Mouse (Mus musculus): Measurements from ENCODE around the gene Hist1h2ao. TPM values are rescaled to one million over a fixed set of nuclear protein-coding genes. Genes with fewer than 3 reads are reported as not detected.
A peak's percentile ranks its signal among the peaks of the same experiment; 100 is the strongest.
"Not testable (repeated sequence)": the region's sequence is repeated elsewhere in the genome, so short reads cannot be mapped to it uniquely, and the experiment has no call there.

Hist1h2ao gene
- polyA plus RNA-seq, 1 experiment = 4,119 TPM

- not testable (repeated sequence) for H3K27me3 ChIP-seq (ENCODE audit: control insufficient read depth); H3K4me3 ChIP-seq (replicated peaks); H3K9me3 ChIP-seq (ENCODE audit: control insufficient read depth, low read length)
- Histone ChIP-seq H3K4me1 (ENCODE audit: control insufficient read depth) (peaks cover 15% of the 10 kb centered on the region), H3K36me3 (ENCODE audit: control insufficient read depth) (peaks cover 32% of the 10 kb centered on the region)
These were observed 10.0 kb downstream of the Hist1h2ao start for GRCm38 (mm10) chr13:21820082-21820890.

- peaks cover 28% of the 10 kb centered on the region for H3K36me3 ChIP-seq (ENCODE audit: control insufficient read depth)
- no peak overlapping the region for H3K4me3 ChIP-seq (replicated peaks)
- no peaks in the 10 kb centered on the region for H3K9me3 ChIP-seq (ENCODE audit: control insufficient read depth, low read length)
- TF ChIP-seq TAL1 (IDR thresholded peaks at IDR 0.05; ENCODE audit: low read length) (no peak), GATA1 (IDR thresholded peaks at IDR 0.05; ENCODE audit: low read length) (no peak)
- H3K4me1 ChIP-seq (ENCODE audit: control insufficient read depth) = peaks cover 26% of the 10 kb centered on the region
- no peaks in the 10 kb centered on the region for H3K27me3 ChIP-seq (ENCODE audit: control insufficient read depth)
These were observed 18.2 kb downstream of the Hist1h2ao start for GRCm38 (mm10) chr13:21828511-21828910.

DNA sequence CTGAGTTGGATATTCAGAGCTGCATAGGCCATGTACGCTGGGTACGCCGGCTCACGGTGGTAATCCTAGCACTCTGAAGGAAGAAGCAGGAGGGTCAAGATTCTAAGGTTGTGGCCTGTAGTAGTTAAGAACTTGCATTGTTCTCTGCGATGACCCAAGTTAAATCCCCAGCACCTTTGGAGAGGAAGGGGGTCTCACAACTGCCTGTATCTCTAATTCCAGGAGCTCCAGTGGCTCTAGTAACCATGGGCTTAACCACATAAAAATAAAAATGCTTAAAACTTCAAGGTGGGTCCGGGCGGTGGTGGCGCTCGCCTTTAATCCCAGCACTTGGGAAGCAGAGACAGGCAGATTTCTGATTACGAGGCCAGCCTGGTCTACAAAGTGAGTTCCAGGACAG is 20.1 kb downstream of the Hist1h2ao start:
- Histone ChIP-seq H3K4me1 (ENCODE audit: control insufficient read depth) (peaks cover 24% of the 10 kb centered on the region), H3K4me3 (replicated peaks) (peak overlapping the region; percentile 55), H3K27me3 (ENCODE audit: control insufficient read depth) (no peaks in the 10 kb centered on the region), H3K9me3 (ENCODE audit: control insufficient read depth, low read length) (no peaks in the 10 kb centered on the region), H3K36me3 (ENCODE audit: control insufficient read depth) (peaks cover 19% of the 10 kb centered on the region)
- TF ChIP-seq GATA1 (IDR thresholded peaks at IDR 0.05; ENCODE audit: low read length) (no peak), TAL1 (IDR thresholded peaks at IDR 0.05; ENCODE audit: low read length) (no peak)

GRCm38 (mm10) chr13:21831418-21832394 is 21.4 kb downstream of the Hist1h2ao start, which contains the start of gene Hist1h4n:
Gene Hist1h4n, minus strand, starts transcription at chr13:21832196.
- H3K9me3 ChIP-seq (ENCODE audit: control insufficient read depth, low read length); H3K27me3 ChIP-seq (ENCODE audit: control insufficient read depth); H3K36me3 ChIP-seq (ENCODE audit: control insufficient read depth): not testable (repeated sequence)
- peaks cover 19% of the 10 kb centered on the region for H3K4me1 ChIP-seq (ENCODE audit: control insufficient read depth)
- H3K4me3 ChIP-seq (replicated peaks) = peak within 1 kb of the TSS; percentile 56

- not testable (repeated sequence) for H3K36me3 ChIP-seq (ENCODE audit: control insufficient read depth); H3K9me3 ChIP-seq (ENCODE audit: control insufficient read depth, low read length); H3K27me3 ChIP-seq (ENCODE audit: control insufficient read depth); H3K4me3 ChIP-seq (replicated peaks)
- peaks cover 15% of the 10 kb centered on the region for H3K4me1 ChIP-seq (ENCODE audit: control insufficient read depth)
These were observed 23.2 kb downstream of the Hist1h2ao start, which contains the start of the genes Hist1h2ap and Hist1h2br for GRCm38 (mm10) chr13:21833461-21833860. Gene Hist1h2ap, minus strand, starts transcription at chr13:21833507. Gene Hist1h2br, plus strand, starts transcription at chr13:21833743.

GRCm38 (mm10) chr13:21840508-21840907 is 30.2 kb downstream of the Hist1h2ao start:
- not testable (repeated sequence) for H3K4me3 ChIP-seq (replicated peaks); H3K4me1 ChIP-seq (ENCODE audit: control insufficient read depth); H3K9me3 ChIP-seq (ENCODE audit: control insufficient read depth, low read length); H3K27me3 ChIP-seq (ENCODE audit: control insufficient read depth); H3K36me3 ChIP-seq (ENCODE audit: control insufficient read depth)

- not testable (repeated sequence) for H3K36me3 ChIP-seq (ENCODE audit: control insufficient read depth); H3K4me1 ChIP-seq (ENCODE audit: control insufficient read depth); H3K27me3 ChIP-seq (ENCODE audit: control insufficient read depth); H3K9me3 ChIP-seq (ENCODE audit: control insufficient read depth, low read length); H3K4me3 ChIP-seq (replicated peaks)
These were observed 36.1 kb downstream of the Hist1h2ao start for GRCm38 (mm10) chr13:21846356-21846755.

GRCm38 (mm10) chr13:21847883-21848282 is 37.6 kb downstream of the Hist1h2ao start:
- H3K4me1 ChIP-seq (ENCODE audit: control insufficient read depth) = peaks cover 2% of the 10 kb centered on the region; the same call in 1 of the 2 replicates
- H3K36me3 ChIP-seq (ENCODE audit: control insufficient read depth) = no peaks in the 10 kb centered on the region
- H3K27me3 ChIP-seq (ENCODE audit: control insufficient read depth) = no peaks in the 10 kb centered on the region
- H3K9me3 ChIP-seq (ENCODE audit: control insufficient read depth, low read length) = no peaks in the 10 kb centered on the region
- TF ChIP-seq TAL1 (IDR thresholded peaks at IDR 0.05; ENCODE audit: low read length) (no peak), GATA1 (IDR thresholded peaks at IDR 0.05; ENCODE audit: low read length) (no peak)
- no peak overlapping the region for H3K4me3 ChIP-seq (replicated peaks)

DNA sequence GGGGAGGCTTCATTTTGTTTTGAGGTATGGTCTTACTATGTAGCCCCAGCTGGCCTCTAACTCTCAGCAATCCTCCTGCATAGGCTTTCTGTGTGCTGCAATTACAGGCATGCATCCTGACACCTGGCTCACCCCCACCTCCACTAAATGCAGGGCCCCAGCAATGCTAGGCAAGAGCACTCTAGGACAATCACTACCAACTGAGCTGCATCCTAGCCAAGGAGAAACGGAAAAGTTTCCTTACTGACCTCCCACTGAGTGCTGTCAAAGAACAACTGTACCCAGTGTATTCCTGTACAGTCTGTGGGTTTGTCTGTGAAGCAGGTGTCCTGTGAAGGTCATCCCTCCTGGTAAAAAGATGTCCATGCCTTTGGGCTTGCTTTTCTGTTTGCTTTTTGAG is 40.4 kb downstream of the Hist1h2ao start:
- not testable (repeated sequence) for H3K36me3 ChIP-seq (ENCODE audit: control insufficient read depth); H3K4me1 ChIP-seq (ENCODE audit: control insufficient read depth); H3K9me3 ChIP-seq (ENCODE audit: control insufficient read depth, low read length); H3K27me3 ChIP-seq (ENCODE audit: control insufficient read depth); H3K4me3 ChIP-seq (replicated peaks)

Measured in erythroblast, embryonic 14.5 days (primary cell).